Mouse (Mus musculus) bone marrow macrophage, adult 2 months (primary cell): ENCODE measurements around the gene Vmn2r24.

ENCODE experiments used
- CTCF ChIP-seq: IDR thresholded peaks from 2 replicates; pipeline ENCODE4 v1.5.1; 2012; ENCODE audit warnings: low read depth, mild to moderate bottlenecking, low read length, moderate library complexity
- POLR2A ChIP-seq: IDR thresholded peaks from 2 replicates; pipeline ENCODE4 v1.6.1; 2012; ENCODE audit warnings: mild to moderate bottlenecking, low read depth, low read length, borderline replicate concordance

- TF ChIP-seq CTCF (no peak), POLR2A (no peak)
Observed at GRCm38 (mm10) chr6:123784857-123785256, 6.2 kb downstream of the Vmn2r24 start.
